Mouse (Mus musculus): ENCODE measurements around the gene Bcl2. TPM values are rescaled to one million over a fixed set of nuclear protein-coding genes. Genes with fewer than 3 reads are reported as not detected.

Gene Bcl2
- total and polyA plus RNA-seq, 2 experiments from 2014 or later: 9.8 to 13.1 TPM

DNA sequence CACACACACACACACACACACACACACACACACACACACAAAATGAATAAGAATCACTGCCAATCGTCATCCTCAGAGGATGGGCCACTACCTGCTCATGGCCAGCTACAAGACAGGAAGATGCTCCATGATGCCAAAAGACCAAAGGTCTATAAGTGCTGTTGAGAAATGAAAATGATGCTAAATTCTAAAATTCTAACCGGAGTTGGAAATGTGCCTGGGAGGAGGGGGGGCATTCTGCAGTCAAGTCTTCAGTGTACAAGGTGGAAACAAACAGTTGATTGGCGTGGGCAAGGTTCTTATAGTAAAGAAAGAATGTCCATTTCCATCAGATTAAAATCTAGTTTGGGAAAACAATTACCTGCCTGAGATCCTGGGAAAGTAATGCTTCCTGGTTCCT lies 131.3 kb downstream of the Bcl2 start:
- DNase-seq (ENCODE audit: low spot score) (no peak), ATAC-seq (no peak)
- no peak for TF ChIP-seq CTCF (IDR thresholded peaks at IDR 0.05; ENCODE audit: low read depth)
- peaks cover 10% of the 10 kb centered on the region for H3K4me1 ChIP-seq (ENCODE audit: insufficient read depth, low read length)
- no peak overlapping the region for H3K4me3 ChIP-seq (ENCODE audit: low read length)
- no peak overlapping the region for H3K9ac ChIP-seq (replicated peaks; ENCODE audit: low read length)
- no peaks in the 10 kb centered on the region for H3K36me3 ChIP-seq (ENCODE audit: insufficient read depth, low read length)
- no peaks in the 10 kb centered on the region for H3K9me3 ChIP-seq (ENCODE audit: low read length)
- no peaks in the 10 kb centered on the region for H3K27me3 ChIP-seq (ENCODE audit: insufficient read depth, low read length)
- H3K27ac ChIP-seq: peak overlapping the region; percentile 77
- WGBS: 52% methylated on average over 3 of the region's 3 CpGs
- no peak overlapping the region for H3K4me2 ChIP-seq (ENCODE audit: low read depth, low read length)

- 59% methylated on average over 2 of the region's 2 CpGs for WGBS
- Histone ChIP-seq H3K27me3 (ENCODE audit: insufficient read depth, low read length) (no peaks in the 10 kb centered on the region), H3K4me1 (ENCODE audit: insufficient read depth, low read length) (peaks cover 10% of the 10 kb centered on the region), H3K27ac (no peak overlapping the region), H3K9me3 (ENCODE audit: low read length) (no peaks in the 10 kb centered on the region), H3K36me3 (ENCODE audit: insufficient read depth, low read length) (no peaks in the 10 kb centered on the region), H3K4me2 (ENCODE audit: low read depth, low read length) (no peak overlapping the region), H3K9ac (replicated peaks; ENCODE audit: low read length) (no peak overlapping the region), H3K4me3 (ENCODE audit: low read length) (no peak overlapping the region)
- no peak for TF ChIP-seq CTCF (IDR thresholded peaks at IDR 0.05; ENCODE audit: low read depth)
- DNase-seq (ENCODE audit: low spot score) (no peak), ATAC-seq (no peak)
These were observed 132.3 kb downstream of the Bcl2 start for GRCm38 (mm10) chr1:106581812-106582211.

- TF ChIP-seq CTCF (IDR thresholded peaks at IDR 0.05; ENCODE audit: low read depth): no peak
- no peaks in the 10 kb centered on the region for H3K36me3 ChIP-seq (ENCODE audit: insufficient read depth, low read length)
- H3K4me1 ChIP-seq (ENCODE audit: insufficient read depth, low read length): peaks cover 10% of the 10 kb centered on the region
- ATAC-seq (no peak), DNase-seq (ENCODE audit: low spot score) (no peak)
- 95% methylated on average over 1 of the region's 1 CpGs for WGBS
- H3K9me3 ChIP-seq (ENCODE audit: low read length): no peaks in the 10 kb centered on the region
- H3K27ac ChIP-seq: no peak overlapping the region
- no peak overlapping the region for H3K9ac ChIP-seq (replicated peaks; ENCODE audit: low read length)
- no peak overlapping the region for H3K4me3 ChIP-seq (ENCODE audit: low read length)
- H3K4me2 ChIP-seq (ENCODE audit: low read depth, low read length): no peak overlapping the region
- H3K27me3 ChIP-seq (ENCODE audit: insufficient read depth, low read length): no peaks in the 10 kb centered on the region
These were observed 134.3 kb downstream of the Bcl2 start for GRCm38 (mm10) chr1:106579768-106580167.

DNA sequence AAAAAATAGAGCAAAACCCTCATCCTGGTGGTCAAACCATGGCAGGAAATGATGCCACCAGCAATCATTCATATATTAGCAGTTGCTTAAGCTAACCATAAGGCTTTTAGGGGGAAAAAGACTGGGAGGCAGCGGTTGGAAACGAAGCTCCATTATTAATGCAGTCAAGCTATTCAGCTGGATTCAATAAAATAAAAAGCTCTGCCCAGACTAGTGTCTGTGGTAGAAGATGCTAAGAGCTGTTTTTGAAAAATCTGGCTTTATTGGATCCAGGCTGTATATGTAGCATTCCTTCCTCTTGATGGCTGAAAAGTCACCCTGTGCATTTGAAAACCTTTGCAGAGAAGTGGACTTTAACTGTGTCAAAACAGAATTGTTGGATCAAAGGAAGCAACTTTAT lies 141.6 kb downstream of the Bcl2 start:
- no peak for TF ChIP-seq CTCF (IDR thresholded peaks at IDR 0.05; ENCODE audit: low read depth)
- H3K9ac ChIP-seq (replicated peaks; ENCODE audit: low read length): no peak overlapping the region
- peaks cover 7% of the 10 kb centered on the region; the same call in 1 of the 2 replicates for H3K4me1 ChIP-seq (ENCODE audit: insufficient read depth, low read length)
- DNase-seq (ENCODE audit: low spot score): no peak
- H3K27ac ChIP-seq: no peak overlapping the region
- no peaks in the 10 kb centered on the region for H3K27me3 ChIP-seq (ENCODE audit: insufficient read depth, low read length)
- no peaks in the 10 kb centered on the region for H3K36me3 ChIP-seq (ENCODE audit: insufficient read depth, low read length)
- H3K9me3 ChIP-seq (ENCODE audit: low read length): no peaks in the 10 kb centered on the region
- no peak overlapping the region for H3K4me2 ChIP-seq (ENCODE audit: low read depth, low read length)
- no peak for ATAC-seq
- WGBS: 62% methylated on average over 2 of the region's 2 CpGs
- H3K4me3 ChIP-seq (ENCODE audit: low read length): no peak overlapping the region

- WGBS: 93% methylated on average over 1 of the region's 1 CpGs
- ATAC-seq (no peak), DNase-seq (ENCODE audit: low spot score) (no peak)
- Histone ChIP-seq H3K27me3 (ENCODE audit: insufficient read depth, low read length) (no peaks in the 10 kb centered on the region), H3K36me3 (ENCODE audit: insufficient read depth, low read length) (no peaks in the 10 kb centered on the region), H3K4me3 (ENCODE audit: low read length) (no peak overlapping the region), H3K4me1 (ENCODE audit: insufficient read depth, low read length) (peaks cover 7% of the 10 kb centered on the region; the same call in 1 of the 2 replicates), H3K27ac (no peak overlapping the region), H3K9ac (replicated peaks; ENCODE audit: low read length) (no peak overlapping the region), H3K9me3 (ENCODE audit: low read length) (no peaks in the 10 kb centered on the region), H3K4me2 (ENCODE audit: low read depth, low read length) (no peak overlapping the region)
- TF ChIP-seq CTCF (IDR thresholded peaks at IDR 0.05; ENCODE audit: low read depth): no peak
These were observed 143.2 kb downstream of the Bcl2 start for GRCm38 (mm10) chr1:106570870-106571269.

DNA sequence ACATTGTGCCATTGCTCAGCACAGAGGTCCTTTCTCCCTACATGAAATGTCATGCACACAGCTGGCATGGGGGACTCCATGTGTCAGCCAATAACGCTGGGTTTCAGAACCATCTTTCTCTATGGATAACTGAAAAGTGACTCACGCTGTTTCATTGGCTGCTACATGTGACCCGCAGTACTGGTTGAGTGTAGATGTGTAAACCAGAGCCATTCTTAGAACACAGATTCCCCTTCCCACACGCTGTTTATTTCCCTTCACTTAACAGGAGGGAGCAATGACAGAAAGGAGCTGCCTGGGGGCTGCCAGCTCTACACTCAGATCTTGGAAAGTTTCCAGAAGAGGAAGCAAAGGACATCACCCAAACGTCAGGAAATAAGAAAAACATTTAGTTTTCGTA lies 143.7 kb downstream of the Bcl2 start:
- Histone ChIP-seq H3K4me3 (ENCODE audit: low read length) (no peak overlapping the region), H3K27ac (peak overlapping the region; percentile 41; the same call in 1 of the 2 replicates), H3K9me3 (ENCODE audit: low read length) (no peaks in the 10 kb centered on the region), H3K4me2 (ENCODE audit: low read depth, low read length) (no peak overlapping the region), H3K27me3 (ENCODE audit: insufficient read depth, low read length) (no peaks in the 10 kb centered on the region), H3K36me3 (ENCODE audit: insufficient read depth, low read length) (no peaks in the 10 kb centered on the region), H3K4me1 (ENCODE audit: insufficient read depth, low read length) (peaks cover 7% of the 10 kb centered on the region; the same call in 1 of the 2 replicates), H3K9ac (replicated peaks; ENCODE audit: low read length) (no peak overlapping the region)
- 45% methylated on average over 6 of the region's 6 CpGs for WGBS
- TF ChIP-seq CTCF (IDR thresholded peaks at IDR 0.05; ENCODE audit: low read depth): no peak
- ATAC-seq: peak; percentile 64
- DNase-seq (ENCODE audit: low spot score): peak; percentile 44

DNA sequence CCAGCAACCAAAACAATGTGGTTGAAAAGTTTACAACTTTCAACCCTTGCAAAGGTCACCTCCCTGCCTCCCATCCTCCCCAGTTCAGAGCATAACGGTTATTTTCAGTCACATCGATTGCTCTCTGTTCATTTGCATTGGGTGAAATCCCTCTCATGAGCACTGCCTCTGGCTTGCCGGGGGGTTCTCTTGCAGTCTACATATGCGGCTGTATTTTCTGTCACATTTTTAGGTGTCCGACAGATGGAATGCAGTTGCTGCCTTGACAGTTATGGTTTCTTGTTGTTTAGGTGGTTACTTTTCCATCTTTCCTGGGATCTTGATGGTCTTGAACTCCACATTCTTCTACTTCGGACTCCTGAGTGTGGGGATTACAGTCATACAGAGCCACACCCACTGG lies 144.4 kb downstream of the Bcl2 start:
- no peak overlapping the region for H3K27ac ChIP-seq
- no peak for TF ChIP-seq CTCF (IDR thresholded peaks at IDR 0.05; ENCODE audit: low read depth)
- H3K36me3 ChIP-seq (ENCODE audit: insufficient read depth, low read length): no peaks in the 10 kb centered on the region
- ATAC-seq (no peak), DNase-seq (ENCODE audit: low spot score) (no peak)
- no peak overlapping the region for H3K4me2 ChIP-seq (ENCODE audit: low read depth, low read length)
- peaks cover 7% of the 10 kb centered on the region; the same call in 1 of the 2 replicates for H3K4me1 ChIP-seq (ENCODE audit: insufficient read depth, low read length)
- WGBS: 89% methylated on average over 6 of the region's 6 CpGs
- H3K4me3 ChIP-seq (ENCODE audit: low read length): no peak overlapping the region
- no peaks in the 10 kb centered on the region for H3K9me3 ChIP-seq (ENCODE audit: low read length)
- no peaks in the 10 kb centered on the region for H3K27me3 ChIP-seq (ENCODE audit: insufficient read depth, low read length)
- no peak overlapping the region for H3K9ac ChIP-seq (replicated peaks; ENCODE audit: low read length)

All from hindbrain, postnatal 0 days (tissue).